Mouse (Mus musculus) right cerebral cortex, postnatal 10 days (tissue): ENCODE measurements around the gene Smarcd2.

Experiments
- DNase-seq, 2 experiments: peaks; one replicate each; pipeline ENCODE4 v3.0.0; 2021; ENCODE audit warnings: low spot score in 2 of 2

Gene Smarcd2

DNA sequence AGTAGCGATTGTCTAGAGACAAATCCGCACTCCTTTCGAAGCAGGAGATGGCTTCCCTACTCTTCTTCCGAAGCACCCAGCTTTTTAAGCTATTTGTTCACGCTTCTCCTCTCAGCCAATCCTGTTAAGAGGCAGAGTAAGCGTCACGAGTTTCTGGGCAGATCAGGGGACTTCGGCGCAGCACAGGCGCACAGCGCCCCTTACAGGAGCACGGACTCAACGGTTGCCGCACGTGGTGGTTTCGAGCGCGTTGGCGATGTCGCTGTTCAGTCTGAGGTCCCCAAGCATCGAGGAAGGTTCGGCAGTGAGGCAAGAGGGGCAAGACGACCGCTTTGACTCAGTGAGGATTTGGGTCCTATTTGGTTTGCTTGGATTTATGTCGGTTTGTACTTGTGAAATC lies 3.7 kb upstream of the Smarcd2 start, which contains the start of gene Tcam1:
TSS of gene Tcam1 (plus strand) at position 219 of the 400 bp plus-strand sequence.
- peak; percentile 93 to 95 for DNase-seq

DNA sequence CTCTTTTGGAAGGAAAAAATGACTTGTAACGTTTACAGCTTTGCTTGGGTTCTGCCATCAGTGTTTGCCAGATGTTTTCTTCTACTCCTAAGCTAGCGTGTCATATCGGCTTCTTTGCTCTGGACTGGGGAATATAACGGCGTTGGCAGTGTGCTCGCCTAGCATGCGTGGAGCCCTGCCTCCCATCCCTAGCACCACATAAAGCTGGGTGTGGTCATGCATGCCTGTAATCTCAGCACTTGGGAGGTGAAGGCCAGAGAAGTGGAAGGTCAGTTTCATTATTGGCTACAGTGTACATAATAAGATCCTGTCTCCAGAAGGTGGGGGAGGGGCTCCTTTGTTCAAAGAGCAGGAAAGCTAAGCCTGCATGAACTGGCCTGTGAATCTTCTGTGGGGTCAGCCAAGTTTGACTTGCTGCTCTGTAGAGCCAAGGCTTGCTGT lies 2.2 kb upstream of the Smarcd2 start:
- no peak for DNase-seq

DNA sequence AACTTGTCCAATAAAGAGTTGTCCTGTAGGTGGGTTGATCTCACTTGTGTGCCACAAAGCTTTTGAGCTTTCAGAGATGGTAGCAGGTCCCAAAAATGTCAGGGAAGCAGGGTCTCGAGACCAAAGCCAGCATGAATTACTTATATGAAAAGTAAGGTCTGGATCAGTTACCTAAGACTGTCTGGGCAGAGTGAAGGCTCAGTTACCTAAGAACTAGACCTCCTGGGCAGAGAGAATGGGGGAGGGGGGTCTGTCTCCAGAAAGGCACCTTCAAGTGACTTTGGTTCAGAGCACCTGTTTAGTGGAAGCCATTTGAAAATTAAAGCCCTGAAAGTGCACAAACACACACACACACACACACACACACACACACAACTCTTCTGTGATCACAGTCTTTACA lies 1.6 kb upstream of the Smarcd2 start:
- peak in 1 of 2 experiments; percentile 25 for DNase-seq

DNA sequence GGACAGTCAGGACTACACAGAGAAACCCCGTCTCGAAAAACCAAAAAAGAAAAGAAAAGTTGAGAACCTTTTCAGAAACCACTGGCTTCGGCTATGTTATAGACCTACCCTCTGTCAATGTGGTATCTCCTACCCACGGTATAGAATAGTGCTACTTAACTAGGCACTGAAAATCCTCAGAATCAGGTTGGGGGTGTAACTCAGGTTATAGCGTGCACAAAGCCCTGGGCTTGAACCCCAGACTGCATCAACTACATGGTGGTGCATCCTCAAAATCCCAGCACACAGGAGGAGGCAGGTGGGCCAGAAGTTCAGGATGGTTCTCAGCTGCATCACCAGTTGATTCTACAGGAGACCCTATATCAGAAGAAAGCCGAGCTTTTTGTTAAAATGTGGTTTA lies 1.0 kb upstream of the Smarcd2 start:
- no peak for DNase-seq

DNA sequence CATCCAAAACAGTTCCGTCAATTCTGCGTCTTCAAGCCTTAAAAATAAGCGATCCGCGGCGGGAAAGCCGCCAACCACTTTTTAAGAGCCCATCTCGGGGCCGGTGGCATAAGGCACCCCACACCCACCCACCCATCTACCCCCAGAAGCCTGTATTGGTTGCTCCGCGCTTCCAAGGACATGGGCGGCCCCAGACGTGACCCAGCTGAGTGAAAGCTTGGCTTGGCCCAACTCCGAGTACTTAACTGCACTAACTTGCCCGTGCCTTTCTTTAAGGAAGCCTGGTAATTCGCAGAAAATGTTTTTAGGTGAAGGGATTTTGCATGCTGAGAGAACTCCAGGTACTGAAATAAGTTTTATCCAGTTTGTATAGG lies 526 bp upstream of the Smarcd2 start:
- DNase-seq, result no peak

DNA sequence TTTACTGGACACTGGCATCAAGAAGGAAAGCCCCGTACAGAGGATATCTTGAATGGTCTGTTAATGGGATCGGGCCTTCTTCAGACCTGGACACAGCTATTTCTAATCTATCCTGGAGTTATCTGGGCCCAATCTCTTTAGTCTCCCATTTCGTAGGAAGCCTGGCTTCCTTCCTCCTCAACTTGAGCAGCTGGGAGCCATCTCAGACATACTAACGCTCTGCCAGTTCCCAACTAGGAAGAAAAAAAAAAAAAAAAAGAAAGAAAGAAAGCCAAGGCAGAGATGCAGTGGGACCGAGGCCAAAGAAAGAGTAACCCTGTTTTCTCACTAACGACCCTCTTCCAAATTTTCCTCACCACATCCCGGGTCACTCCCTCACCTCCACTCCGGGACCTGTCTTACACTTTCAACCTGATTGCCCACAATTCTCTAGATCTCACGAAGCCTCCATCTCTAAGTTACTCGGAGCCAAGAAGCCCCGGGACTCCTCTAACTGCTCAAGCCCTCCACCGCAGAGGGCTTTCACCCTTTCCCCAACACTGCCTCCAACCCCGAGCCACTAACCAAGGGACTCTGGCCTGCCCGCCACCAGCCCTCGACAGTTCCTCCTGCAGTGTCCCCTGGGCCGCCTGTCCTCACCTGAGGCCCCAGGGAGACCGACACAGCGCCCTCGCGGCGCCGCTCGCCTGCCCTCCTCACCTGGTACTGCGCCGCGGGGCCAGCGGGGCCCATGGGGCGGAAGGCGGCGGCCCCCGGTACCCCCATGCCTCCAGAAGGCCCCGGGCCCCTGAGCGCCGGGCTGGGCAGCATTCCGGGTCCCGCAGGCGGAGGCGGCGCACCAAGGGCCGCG lies 753 bp downstream of the Smarcd2 start:
- DNase-seq, result peak in 1 of 2 experiments; percentile 49

DNA sequence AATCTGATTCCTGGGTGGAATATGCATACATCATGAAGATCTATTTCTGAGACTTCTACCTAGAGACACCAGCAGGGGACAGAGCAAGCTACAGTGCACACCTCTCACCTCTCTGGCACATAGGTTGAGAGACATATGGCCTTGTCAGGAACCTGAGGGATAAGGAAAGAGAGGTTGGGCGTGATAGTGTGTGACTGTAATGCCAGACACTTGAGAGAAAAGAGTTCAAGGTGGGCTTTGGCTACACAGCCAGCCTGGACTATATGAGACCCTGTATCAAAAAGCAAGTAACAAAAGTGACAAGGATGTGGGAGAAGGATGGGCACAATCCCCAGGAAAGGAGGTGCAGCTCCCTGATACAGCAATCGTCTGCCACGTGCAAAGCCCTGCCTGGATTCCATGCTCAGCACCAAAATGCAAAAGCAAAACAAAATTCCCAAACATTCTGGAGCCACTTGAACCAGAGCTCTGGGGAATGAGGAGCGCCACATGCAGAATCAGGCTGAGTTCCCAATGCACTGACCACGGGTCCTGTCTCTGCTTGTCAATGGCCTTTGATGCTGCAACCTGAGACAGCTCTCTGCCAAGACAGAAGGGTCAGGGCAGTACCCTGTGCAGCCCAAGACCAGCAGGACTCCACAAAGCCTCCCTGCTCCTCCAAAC lies 1.5 kb downstream of the Smarcd2 start:
- no peak for DNase-seq

DNA sequence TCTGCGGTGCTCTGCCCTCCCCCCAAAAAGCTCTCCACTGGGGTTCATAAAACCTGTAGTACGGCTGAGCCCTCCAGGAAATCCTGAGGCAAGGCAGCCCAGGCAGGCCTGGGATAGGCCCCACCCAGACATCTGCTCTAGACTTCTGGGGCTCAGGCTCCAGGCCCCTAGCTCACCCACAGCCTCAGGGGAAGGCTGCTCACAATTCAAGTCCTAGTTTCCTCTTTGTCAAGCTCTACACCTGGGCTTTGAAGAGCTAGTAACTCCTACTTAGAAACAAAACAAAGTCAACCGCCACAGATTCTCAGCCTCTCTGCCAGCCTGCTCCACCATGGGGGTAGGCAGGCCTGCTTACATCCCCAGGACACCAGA lies 3.7 kb downstream of the Smarcd2 start:
- no peak for DNase-seq

DNA sequence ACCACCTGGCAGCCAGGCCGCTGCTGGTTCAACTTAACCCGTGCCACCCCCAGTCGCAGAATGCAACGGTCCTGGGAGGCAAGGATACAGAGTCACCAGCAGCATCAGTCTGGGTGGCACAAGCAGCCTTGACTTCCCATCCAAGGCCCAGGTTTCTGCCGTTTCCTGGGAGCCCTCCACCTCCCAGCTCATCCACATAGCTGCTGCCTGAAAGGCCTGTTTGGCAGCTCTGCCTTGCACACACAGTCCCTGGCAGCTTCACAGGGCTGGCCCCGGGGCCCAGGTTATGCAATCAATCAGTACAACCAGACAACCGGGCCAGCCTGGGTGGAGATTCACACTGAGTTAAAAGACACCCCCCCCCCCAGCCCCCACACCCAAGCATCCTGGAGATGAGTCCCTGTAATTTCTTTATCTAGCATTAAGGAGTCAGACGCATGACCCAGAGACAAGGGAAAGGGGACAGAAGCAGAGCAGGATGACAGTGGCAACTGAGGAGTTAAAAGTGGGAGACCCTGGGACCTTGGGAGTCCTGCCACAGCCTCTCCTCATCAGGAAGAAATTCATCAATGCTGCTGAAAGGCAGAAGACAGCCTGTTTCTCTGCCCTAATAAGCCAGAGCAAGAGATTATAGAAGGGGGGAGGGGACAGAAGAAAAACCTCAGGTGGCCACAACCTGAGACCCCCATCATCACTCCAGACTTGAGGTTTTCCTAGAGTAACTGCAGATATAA lies 4.3 kb downstream of the Smarcd2 start:
- DNase-seq, result peak; percentile 71 to 76

DNA sequence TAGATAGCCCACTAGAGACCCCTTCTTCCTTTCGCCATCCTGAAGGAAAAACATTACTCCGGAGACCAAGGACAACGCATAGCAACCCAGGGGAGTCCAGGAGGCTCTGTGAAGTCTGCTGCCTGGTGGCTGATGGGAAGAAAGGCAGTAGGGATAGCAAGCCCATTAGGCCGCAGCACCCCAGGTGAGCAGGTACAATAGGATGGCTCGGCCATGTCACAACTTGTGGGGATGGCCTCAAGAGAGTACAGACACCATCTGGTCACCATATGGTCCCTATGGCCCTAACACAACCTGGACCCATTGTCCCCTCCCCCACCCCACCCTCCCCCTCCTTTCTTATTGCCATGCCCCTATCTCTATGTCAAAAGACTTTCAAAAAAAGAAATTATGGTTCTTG lies 4.9 kb downstream of the Smarcd2 start:
- peak in 1 of 2 experiments; percentile 14 for DNase-seq

DNA sequence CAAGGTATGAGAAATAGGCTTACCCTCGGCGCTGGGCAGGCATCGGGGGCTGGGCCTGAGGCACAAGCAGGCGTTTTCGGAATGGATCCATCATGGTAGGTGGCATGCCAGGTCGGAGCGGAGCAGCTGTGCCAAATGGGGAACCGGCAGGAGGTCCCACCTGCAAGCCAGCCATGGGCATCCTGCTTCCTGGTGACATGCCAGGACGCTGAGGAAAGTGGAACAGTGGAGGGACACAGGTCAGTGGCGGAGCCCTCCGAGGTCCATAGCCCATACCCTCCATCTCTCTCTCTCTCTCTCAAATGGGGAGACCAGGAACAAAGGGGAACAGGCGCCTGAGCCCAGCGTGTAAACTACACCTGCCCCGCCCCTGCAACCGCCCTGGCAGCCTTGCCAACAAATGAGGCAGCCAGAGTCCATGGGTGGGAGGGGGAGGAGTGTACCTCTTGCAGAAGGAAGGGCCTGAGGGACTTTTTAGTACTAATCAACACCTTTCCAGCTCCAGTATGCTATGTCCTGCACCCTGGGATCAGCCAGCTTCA lies 5.4 kb downstream of the Smarcd2 start:
- DNase-seq, result peak in 1 of 2 experiments; percentile 31

DNA sequence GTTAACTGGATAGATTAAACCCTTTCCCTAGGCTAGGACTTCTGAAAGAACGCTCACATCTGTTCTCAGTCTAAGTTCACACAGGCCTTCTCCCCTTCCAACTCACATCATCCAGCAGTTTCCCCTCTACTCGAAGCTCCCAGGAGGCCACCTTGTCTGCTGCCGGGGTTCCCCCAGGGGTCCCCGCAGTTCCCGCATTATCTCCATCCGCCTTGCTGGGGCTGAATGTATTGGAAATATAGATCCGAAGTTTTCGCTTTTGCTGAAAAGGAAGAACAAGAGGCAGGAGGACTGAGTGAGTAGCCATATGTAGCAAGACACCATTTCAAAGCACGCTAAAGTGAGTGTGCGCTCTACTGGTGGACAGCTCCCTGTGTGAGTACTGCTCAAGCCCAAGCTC lies 6.3 kb downstream of the Smarcd2 start:
- DNase-seq, result peak in 1 of 2 experiments; percentile 14

DNA sequence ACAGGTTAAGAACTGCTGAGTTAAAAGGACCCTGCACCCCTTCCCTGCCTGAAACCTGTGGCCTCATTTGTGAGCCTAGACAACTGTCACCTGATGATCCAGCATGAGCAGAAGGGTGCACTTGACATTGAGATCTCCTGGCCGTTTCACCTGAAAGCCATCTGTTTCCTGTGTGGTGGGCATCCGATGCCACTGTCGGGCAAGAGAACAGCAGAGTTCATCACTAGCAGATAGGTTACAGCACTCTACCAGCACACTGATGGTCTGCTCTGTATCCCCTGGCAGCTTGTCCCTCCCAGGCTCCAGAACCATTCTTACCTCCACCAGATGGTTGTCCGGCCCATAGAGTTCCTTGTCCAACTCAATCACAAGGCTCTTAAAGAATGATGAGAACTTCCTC lies 7.2 kb downstream of the Smarcd2 start:
- no peak for DNase-seq

DNA sequence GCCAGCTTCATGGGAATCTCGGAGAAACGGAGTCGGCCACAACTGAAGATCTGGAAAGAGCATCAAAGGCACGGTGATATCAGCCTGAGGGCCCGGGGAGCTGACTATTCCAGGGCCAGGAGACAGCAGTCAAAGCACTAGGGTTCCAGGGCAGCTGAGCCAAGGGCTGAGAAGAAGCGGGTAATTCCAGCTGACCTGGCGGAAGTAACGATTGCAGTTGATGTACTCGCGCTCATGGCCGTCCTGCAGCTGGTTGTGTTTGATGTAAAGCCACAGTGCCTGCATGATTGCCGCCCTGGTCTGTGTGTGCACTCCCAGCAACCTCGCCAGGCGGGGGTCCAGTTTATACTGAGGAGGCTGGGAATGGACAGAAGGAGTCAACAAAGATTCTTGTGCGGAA lies 7.8 kb downstream of the Smarcd2 start:
- no peak for DNase-seq

DNA sequence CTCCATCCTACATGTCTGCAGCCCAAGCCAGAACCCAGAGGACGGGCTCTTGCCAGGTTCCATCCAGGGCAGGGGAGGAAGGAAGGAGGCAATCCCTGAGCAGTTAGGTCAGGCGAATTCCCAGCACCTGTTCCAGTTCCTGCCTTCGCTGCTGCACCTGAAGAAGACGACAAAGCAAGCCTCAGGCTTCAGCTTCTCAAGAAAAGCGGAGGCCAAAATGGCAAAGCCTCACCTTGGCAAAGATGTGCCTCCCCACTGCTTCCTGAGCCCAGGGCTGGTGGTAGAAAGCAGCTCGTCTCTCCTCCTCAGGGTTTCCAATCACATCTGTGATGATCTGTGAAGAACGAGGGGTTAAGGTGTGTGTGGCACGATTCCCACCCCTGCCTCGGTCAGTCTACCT lies 8.8 kb downstream of the Smarcd2 start:
- DNase-seq, result peak in 1 of 2 experiments; percentile 16

DNA sequence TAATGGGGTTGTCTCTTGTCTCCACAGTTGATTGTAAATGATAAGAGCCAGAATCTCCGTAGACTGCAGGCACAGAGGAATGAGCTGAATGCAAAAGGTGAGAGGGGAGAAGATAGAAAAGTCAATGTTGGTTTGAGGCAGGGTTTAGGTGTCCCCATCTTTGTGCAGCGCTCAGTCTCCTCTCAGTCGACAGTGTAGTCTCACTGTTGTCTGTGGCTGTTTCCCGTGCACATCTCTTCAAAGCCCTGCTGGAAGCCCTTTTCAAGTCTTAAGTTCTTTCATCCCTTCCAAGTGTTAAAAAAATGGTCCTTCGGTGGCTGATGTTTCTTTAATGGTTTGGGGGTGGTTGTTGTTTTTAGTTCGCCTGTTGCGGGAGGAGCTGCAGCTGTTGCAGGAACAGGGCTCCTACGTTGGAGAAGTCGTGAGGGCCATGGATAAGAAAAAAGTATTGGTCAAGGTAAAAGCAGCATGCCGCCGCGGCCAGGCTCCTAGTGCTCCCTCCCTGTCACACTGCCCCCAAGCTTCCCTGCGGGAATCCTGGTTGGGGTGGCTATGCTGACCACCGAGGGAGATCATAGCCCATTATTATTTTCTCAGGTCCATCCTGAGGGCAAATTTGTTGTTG lies 11.8 kb downstream of the Smarcd2 start:
- peak in 1 of 2 experiments; percentile 15 for DNase-seq

DNA sequence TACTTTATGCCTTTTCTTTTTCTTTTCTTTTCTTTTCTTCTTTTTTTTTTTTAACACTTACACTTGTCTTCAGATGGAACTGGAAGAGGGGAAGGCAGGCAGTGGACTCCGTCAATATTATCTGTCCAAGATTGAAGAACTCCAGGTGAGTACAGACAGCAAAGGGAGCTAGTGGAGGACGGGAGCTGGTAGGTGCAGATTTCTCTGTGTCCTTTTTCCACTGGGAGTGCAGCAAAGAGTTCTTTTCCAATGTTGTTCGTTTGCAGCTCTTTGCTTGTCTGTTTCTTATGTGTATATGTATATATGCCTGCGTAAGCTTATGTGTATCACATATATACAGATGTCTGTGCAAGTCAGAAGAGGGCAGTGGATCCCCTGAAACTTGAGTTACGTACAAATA lies 16.0 kb downstream of the Smarcd2 start:
- DNase-seq, result no peak

DNA sequence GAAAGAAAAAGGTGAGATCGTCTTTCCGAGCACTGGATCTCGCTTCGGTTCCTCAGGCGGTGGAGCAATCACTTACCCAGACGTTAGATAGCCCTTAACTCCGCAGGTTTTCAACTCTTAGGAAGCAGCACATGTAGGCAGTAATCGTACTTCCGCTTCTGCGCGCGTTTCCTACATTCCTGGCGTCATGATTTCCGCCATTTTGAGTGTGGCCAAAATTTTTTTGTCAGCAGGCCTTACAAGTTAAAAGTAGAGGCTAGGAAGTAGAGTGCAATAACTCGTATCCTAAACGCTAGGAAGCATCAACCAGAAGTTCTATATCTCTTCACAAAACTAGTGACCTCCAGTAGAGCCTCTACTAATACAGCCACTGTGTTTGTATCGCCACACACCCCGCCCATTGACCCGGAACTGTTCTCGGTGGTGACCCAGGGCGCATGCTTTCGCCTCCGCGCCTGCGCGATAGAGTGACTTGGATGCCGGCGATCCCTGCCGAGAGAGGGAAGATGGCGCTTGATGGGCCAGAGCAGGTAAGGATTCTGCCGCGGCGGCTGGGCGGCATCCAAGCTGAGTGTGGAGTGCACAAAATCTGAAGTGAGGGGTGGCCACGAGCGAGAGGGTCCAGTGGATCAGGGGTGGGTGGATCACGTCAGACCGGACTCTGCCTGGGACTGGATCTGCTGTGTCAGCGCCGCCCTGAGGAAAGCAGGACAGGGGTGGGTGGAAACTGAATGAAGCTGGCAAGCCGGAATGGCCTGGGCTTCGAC lies 16.9 kb downstream of the Smarcd2 start, which contains the start of the genes Ftsj3 and Psmc5:
TSS of gene Ftsj3 (minus strand) at position 395 of the 767 bp plus-strand sequence.
TSS of gene Psmc5 (plus strand) at position 470 of the 767 bp plus-strand sequence.
- DNase-seq, result peak; percentile 98 to 99

DNA sequence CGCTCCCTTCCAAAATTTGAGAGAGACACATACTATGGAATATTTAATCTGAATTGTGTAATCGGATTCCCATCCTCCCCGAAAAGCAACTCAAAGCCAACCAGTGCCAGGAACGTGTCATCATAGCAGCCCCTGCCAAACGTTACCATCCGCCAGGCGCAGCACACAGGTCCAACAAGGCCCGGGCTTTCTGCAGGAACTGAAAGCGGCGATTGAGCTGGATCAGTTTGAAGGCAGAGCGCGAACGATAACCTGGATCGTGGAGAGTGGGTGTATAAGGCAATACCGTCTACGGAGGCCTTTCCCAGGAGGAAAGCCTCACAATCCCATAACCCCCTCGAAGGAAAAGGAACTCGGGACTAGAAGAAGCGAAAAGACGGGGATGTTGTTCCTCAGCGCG lies 17.6 kb downstream of the Smarcd2 start:
- no peak for DNase-seq

DNA sequence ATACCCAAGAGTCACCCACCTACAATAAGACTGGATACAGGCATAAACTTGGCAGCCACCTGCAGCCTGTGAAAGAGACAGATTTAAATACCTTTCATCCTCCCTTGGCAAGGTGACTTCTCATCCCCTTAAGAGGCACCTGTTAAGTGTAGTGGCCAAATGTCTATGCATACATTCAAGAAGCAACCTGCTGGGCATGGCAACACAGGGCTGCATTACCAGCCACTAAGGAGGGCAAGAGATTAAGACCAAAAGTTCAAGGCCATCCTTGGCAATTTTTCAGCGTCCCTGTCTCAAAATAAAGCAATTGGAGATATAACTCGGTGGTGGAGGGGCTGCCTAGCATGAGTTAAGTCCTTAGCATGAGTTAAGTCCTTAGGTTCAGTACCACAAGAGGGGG lies 18.0 kb downstream of the Smarcd2 start:
- no peak for DNase-seq

DNA sequence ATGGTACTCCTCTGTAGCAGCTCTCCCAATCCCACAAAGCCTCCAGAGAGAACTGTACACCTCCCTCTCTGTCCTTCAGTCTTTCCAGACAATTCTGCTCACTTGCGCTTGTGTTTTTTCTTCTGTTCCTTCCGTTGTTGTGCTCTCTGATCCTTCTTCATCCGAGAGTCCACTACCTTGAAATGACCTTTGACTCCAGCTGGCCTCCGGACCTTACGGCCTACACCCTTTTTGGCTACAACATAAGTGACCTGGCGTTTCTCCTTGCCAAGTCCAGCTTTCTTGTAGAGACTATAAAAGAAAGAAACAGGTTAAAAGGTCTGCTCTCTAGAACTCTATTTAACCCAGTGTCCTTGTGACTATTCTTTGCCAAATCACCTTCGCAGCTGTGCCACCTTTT lies 23.4 kb downstream of the Smarcd2 start:
- DNase-seq, result no peak
